Mouse (Mus musculus) hindlimb bud, embryonic 11.5 days (tissue): ENCODE results near the gene Zdhhc20.
"Not testable (repeated sequence)": the region's sequence is repeated elsewhere in the genome, so short reads cannot be mapped to it uniquely, and the experiment has no call there.

Source experiments
- DNase-seq: peaks from one replicate; pipeline ENCODE4 v3.0.0-alpha.2; 2012; ENCODE audit warnings: low read depth, low spot score; ENCODE audit errors: extremely low spot score

The Zdhhc20 gene

GRCm38 (mm10) chr14:57890011-57890842 lies at the start of gene Zdhhc20:
Zdhhc20 (minus strand) TSS chr14:57890276.
- DNase-seq = peak; percentile 50

- DNase-seq = no peak
Observed at GRCm38 (mm10) chr14:57937297-57937696, 47.2 kb upstream of the Zdhhc20 start.

- DNase-seq = no peak
Observed at GRCm38 (mm10) chr14:57934666-57935065, 44.6 kb upstream of the Zdhhc20 start.

- no peak for DNase-seq
Observed at GRCm38 (mm10) chr14:57933608-57934007, 43.5 kb upstream of the Zdhhc20 start.

- DNase-seq = no peak
Observed at GRCm38 (mm10) chr14:57932881-57933443, 42.9 kb upstream of the Zdhhc20 start.

GRCm38 (mm10) chr14:57921428-57922131 lies 31.5 kb upstream of the Zdhhc20 start:
- DNase-seq = no peak

GRCm38 (mm10) chr14:57920568-57921310 lies 30.7 kb upstream of the Zdhhc20 start:
- DNase-seq = no peak

- DNase-seq = no peak
Observed at GRCm38 (mm10) chr14:57919148-57919875, 29.2 kb upstream of the Zdhhc20 start.

- no peak for DNase-seq
Observed at GRCm38 (mm10) chr14:57915341-57915740, 25.3 kb upstream of the Zdhhc20 start.

GRCm38 (mm10) chr14:57912211-57913007 lies 22.3 kb upstream of the Zdhhc20 start:
- not testable (repeated sequence) for DNase-seq

GRCm38 (mm10) chr14:57911787-57912186 lies 21.7 kb upstream of the Zdhhc20 start:
- not testable (repeated sequence) for DNase-seq

GRCm38 (mm10) chr14:57911316-57911715 lies 21.2 kb upstream of the Zdhhc20 start:
- DNase-seq = no peak

GRCm38 (mm10) chr14:57910501-57911068 lies 20.5 kb upstream of the Zdhhc20 start:
- peak; percentile 79 for DNase-seq

- no peak for DNase-seq
Observed at GRCm38 (mm10) chr14:57909297-57909696, 19.2 kb upstream of the Zdhhc20 start.

- DNase-seq = no peak
Observed at GRCm38 (mm10) chr14:57908431-57908830, 18.4 kb upstream of the Zdhhc20 start.

GRCm38 (mm10) chr14:57901998-57902397 lies 11.9 kb upstream of the Zdhhc20 start:
- DNase-seq = no peak

- no peak for DNase-seq
Observed at GRCm38 (mm10) chr14:57896882-57897281, 6.8 kb upstream of the Zdhhc20 start.

GRCm38 (mm10) chr14:57896088-57896871 lies 6.2 kb upstream of the Zdhhc20 start:
- not testable (repeated sequence) for DNase-seq
